Mouse (Mus musculus): ENCODE results near the gene Slain1. TPM values are rescaled to one million over a fixed set of nuclear protein-coding genes. Genes with fewer than 3 reads are reported as not detected.

Slain1 gene
- total and polyA plus RNA-seq, 2 experiments from 2014 or later: 44.2 to 100 TPM

DNA sequence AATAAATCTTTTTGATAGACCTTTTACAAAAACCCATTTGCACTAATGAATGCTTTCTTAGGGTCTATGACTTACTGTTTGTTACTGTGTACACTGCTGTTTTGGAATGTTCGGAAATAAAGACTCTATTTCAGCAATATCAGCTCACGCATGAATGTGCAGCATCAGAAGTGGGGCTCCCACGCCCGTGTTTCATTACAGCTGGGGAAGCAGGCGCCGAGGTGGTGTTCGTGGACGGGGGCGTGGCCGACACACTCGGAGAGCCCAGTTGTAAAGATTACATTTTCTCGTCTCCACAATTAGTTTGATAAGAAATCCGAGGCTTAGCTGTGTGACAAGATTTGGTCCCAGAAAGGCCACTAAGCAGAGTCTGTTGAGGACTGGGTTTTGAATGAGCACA is 54.7 kb downstream of the Slain1 start:
- 61% methylated on average over 13 of the region's 13 CpGs for WGBS

DNA sequence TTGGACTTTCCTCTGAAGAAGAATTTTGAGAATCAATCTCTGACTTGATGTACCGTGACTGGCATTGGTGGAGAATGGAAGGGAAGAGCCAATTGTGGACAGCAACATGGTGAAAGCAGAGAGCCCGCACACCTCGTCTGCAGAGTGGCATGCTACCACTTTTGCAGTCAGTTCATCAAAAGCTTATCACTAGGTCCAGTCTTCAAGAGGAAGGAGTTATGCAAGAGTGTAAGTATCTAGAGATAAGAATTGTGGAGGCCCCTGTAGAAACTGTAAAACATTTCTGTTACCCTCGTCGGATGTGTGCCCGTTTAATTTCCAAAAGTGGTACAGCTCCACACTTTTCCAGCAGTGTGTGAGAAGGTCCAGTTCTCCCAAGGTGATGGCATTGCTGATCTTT is 56.3 kb downstream of the Slain1 start:
- no peak for DNase-seq
- 91% methylated on average over 6 of the region's 6 CpGs for WGBS
- H3K4me1 ChIP-seq (ENCODE audit: insufficient read depth): no peaks in the 10 kb centered on the region
- no peak overlapping the region for H3K4me3 ChIP-seq (ENCODE audit: low read depth, low read length)
- TF ChIP-seq CTCF (IDR thresholded peaks at IDR 0.05; ENCODE audit: low read depth): no peak
- no peak overlapping the region for H3K9ac ChIP-seq
- H3K36me3 ChIP-seq (ENCODE audit: insufficient read depth): peaks cover 45% of the 10 kb centered on the region
- ATAC-seq: no peak
- H3K27me3 ChIP-seq (ENCODE audit: insufficient read depth, low read length): no peaks in the 10 kb centered on the region
- H3K27ac ChIP-seq (ENCODE audit: low read depth, low read length): no peak overlapping the region
- no peak overlapping the region for H3K4me2 ChIP-seq (ENCODE audit: low read depth)
- H3K9me3 ChIP-seq (ENCODE audit: low read length): no peaks in the 10 kb centered on the region

More for the DNA sequence above, 54.7 kb downstream of the Slain1 start:
- no peaks in the 10 kb centered on the region for H3K4me1 ChIP-seq (ENCODE audit: insufficient read depth)
- no peak overlapping the region for H3K9ac ChIP-seq
- H3K27me3 ChIP-seq (ENCODE audit: insufficient read depth, low read length): no peaks in the 10 kb centered on the region
- H3K4me3 ChIP-seq (ENCODE audit: low read depth, low read length): no peak overlapping the region
- H3K9me3 ChIP-seq (ENCODE audit: low read length): no peaks in the 10 kb centered on the region
- DNase-seq (no peak), ATAC-seq (no peak)
- TF ChIP-seq CTCF (IDR thresholded peaks at IDR 0.05; ENCODE audit: low read depth): no peak
- H3K27ac ChIP-seq (ENCODE audit: low read depth, low read length): no peak overlapping the region
- peaks cover 53% of the 10 kb centered on the region for H3K36me3 ChIP-seq (ENCODE audit: insufficient read depth)
- no peak overlapping the region for H3K4me2 ChIP-seq (ENCODE audit: low read depth)

DNA sequence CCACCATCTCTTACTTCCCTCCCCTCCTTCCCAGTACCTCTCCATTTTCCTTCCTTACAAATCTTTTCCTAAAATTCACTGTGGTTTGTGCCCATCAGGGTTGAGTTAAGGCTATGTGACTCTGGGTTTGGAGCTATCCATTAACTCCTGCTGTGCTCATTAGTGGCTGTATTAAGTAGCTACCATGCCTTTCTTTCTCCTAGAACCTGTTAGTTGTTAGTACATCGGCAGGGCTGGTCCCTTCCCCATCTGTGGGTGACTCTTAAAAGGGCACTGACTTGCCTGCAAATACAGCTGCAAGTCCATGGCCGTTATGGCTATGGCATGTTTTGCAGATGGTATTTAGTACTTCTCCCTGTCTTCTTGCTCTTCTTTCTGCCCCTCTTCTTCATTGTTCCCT is 58.6 kb downstream of the Slain1 start:
- TF ChIP-seq CTCF (IDR thresholded peaks at IDR 0.05; ENCODE audit: low read depth): no peak
- 52% methylated on average over 2 of the region's 2 CpGs for WGBS
- Histone ChIP-seq H3K9ac (no peak overlapping the region), H3K4me3 (ENCODE audit: low read depth, low read length) (no peak overlapping the region), H3K27ac (ENCODE audit: low read depth, low read length) (no peak overlapping the region), H3K27me3 (ENCODE audit: insufficient read depth, low read length) (no peaks in the 10 kb centered on the region), H3K4me1 (ENCODE audit: insufficient read depth) (no peaks in the 10 kb centered on the region), H3K9me3 (ENCODE audit: low read length) (no peaks in the 10 kb centered on the region), H3K4me2 (ENCODE audit: low read depth) (no peak overlapping the region), H3K36me3 (ENCODE audit: insufficient read depth) (peaks cover 30% of the 10 kb centered on the region)
- ATAC-seq: no peak
- DNase-seq: no peak

DNA sequence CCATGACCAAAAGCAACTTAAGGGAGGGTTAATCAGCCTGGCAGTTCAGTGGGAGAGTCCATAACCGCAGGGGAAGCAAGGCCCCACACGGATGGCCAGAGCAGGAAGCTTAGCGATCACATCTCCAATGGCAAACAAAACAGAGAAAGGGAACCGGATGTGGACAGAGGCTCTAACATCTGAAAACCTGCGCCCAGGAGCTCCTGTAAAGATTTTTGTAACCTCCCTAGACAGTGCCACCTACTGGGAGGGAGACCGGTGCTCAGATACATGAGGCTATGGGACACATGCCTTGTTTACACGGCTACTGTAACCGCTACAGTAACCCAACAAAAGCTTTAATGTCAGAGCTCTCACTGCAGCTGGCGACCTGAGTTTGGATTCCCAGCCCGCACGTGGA is 59.2 kb downstream of the Slain1 start:
- WGBS: 88% methylated on average over 11 of the region's 11 CpGs

DNA sequence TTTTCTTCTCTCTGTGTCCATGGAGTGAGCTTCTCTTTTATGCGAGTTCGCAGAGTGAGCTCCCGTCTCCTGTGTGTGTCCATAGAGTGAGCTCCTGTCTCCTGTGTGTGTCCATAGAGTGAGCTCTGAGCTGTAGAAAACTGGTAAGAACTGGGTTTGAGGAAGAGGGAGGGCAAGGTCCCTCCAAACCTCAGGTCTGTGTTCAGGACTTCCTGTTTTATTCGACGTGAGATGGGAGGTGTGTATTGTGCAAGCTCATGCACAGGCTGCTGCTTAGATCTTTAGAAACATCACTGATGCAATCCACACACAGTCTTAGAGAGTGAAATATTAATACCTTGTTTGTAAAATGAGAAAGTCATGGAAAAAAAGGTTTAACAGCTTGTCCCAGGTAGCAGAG is 63.0 kb downstream of the Slain1 start:
- 91% methylated on average over 5 of the region's 5 CpGs for WGBS

More for the DNA sequence above, 59.2 kb downstream of the Slain1 start:
- Histone ChIP-seq H3K9ac (no peak overlapping the region), H3K4me2 (ENCODE audit: low read depth) (no peak overlapping the region), H3K4me3 (ENCODE audit: low read depth, low read length) (no peak overlapping the region), H3K9me3 (ENCODE audit: low read length) (no peaks in the 10 kb centered on the region), H3K27ac (ENCODE audit: low read depth, low read length) (no peak overlapping the region), H3K36me3 (ENCODE audit: insufficient read depth) (peaks cover 26% of the 10 kb centered on the region), H3K4me1 (ENCODE audit: insufficient read depth) (no peaks in the 10 kb centered on the region), H3K27me3 (ENCODE audit: insufficient read depth, low read length) (no peaks in the 10 kb centered on the region)
- ATAC-seq (no peak), DNase-seq (no peak)
- peak; percentile 29; the same call in 1 of the 2 replicates for TF ChIP-seq CTCF (IDR thresholded peaks at IDR 0.05; ENCODE audit: low read depth)

DNA sequence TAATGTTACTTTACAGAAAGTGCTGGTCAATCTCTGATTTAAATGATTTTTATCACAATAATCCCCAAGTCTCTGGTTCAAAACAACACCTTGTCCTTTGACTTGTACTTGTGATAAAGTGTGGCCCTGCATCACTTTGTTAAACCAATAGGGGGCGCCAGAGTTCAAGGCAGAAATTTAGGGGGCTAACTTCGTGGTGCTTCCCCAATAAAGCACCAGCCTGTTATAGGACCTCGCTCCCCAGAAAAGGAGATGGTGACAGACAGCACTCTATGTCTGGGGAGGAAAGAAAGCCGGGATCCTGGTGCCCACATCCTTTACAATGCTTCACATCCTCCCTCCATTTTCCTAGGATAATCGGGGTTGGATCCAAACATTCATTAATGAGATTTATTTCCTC is 67.5 kb downstream of the Slain1 start:
- H3K4me2 ChIP-seq (ENCODE audit: low read depth): no peak overlapping the region
- no peaks in the 10 kb centered on the region for H3K36me3 ChIP-seq (ENCODE audit: insufficient read depth)
- no peak for DNase-seq
- no peak overlapping the region for H3K4me3 ChIP-seq (ENCODE audit: low read depth, low read length)
- TF ChIP-seq CTCF (IDR thresholded peaks at IDR 0.05; ENCODE audit: low read depth): peak; percentile 67
- ATAC-seq: no peak
- no peaks in the 10 kb centered on the region for H3K27me3 ChIP-seq (ENCODE audit: insufficient read depth, low read length)
- H3K9ac ChIP-seq: no peak overlapping the region
- whole genome bisulfite sequencing: 39% methylated on average over 5 of the region's 5 CpGs
- H3K9me3 ChIP-seq (ENCODE audit: low read length): no peaks in the 10 kb centered on the region
- H3K27ac ChIP-seq (ENCODE audit: low read depth, low read length): no peak overlapping the region
- H3K4me1 ChIP-seq (ENCODE audit: insufficient read depth): no peaks in the 10 kb centered on the region

More for the DNA sequence above, 63.0 kb downstream of the Slain1 start:
- Histone ChIP-seq H3K4me3 (ENCODE audit: low read depth, low read length) (no peak overlapping the region), H3K36me3 (ENCODE audit: insufficient read depth) (peaks cover 6% of the 10 kb centered on the region; the same call in 1 of the 2 replicates), H3K27ac (ENCODE audit: low read depth, low read length) (no peak overlapping the region), H3K9me3 (ENCODE audit: low read length) (no peaks in the 10 kb centered on the region), H3K9ac (no peak overlapping the region), H3K4me2 (ENCODE audit: low read depth) (no peak overlapping the region), H3K27me3 (ENCODE audit: insufficient read depth, low read length) (no peaks in the 10 kb centered on the region), H3K4me1 (ENCODE audit: insufficient read depth) (no peaks in the 10 kb centered on the region)
- ATAC-seq: no peak
- no peak for DNase-seq
- TF ChIP-seq CTCF (IDR thresholded peaks at IDR 0.05; ENCODE audit: low read depth): no peak

DNA sequence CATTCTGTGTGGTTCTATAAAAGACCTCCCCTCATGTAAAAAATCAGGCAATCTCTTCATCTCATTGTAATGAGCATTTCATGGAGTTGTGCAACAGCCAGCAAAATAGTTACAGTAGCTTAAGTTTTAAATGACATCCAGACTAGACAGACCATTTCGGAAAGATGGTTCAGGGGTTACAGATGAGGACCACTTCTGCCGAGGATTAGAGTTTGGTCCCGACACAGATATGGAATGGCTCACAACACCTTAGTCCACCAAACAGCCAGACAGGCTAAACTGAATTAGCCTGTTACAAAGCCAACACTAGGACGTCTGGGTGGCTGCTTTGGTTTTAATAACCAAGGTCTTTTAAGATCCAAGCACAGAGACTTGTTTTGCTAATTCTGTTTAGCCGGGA is 68.0 kb downstream of the Slain1 start:
- no peak for ATAC-seq
- no peak overlapping the region for H3K4me3 ChIP-seq (ENCODE audit: low read depth, low read length)
- WGBS: 67% methylated on average over 5 of the region's 5 CpGs
- no peak for TF ChIP-seq CTCF (IDR thresholded peaks at IDR 0.05; ENCODE audit: low read depth)
- H3K36me3 ChIP-seq (ENCODE audit: insufficient read depth): no peaks in the 10 kb centered on the region
- DNase-seq: no peak
- no peaks in the 10 kb centered on the region for H3K27me3 ChIP-seq (ENCODE audit: insufficient read depth, low read length)
- no peaks in the 10 kb centered on the region for H3K9me3 ChIP-seq (ENCODE audit: low read length)
- H3K9ac ChIP-seq: no peak overlapping the region
- no peak overlapping the region for H3K4me2 ChIP-seq (ENCODE audit: low read depth)
- no peaks in the 10 kb centered on the region for H3K4me1 ChIP-seq (ENCODE audit: insufficient read depth)
- no peak overlapping the region for H3K27ac ChIP-seq (ENCODE audit: low read depth, low read length)

DNA sequence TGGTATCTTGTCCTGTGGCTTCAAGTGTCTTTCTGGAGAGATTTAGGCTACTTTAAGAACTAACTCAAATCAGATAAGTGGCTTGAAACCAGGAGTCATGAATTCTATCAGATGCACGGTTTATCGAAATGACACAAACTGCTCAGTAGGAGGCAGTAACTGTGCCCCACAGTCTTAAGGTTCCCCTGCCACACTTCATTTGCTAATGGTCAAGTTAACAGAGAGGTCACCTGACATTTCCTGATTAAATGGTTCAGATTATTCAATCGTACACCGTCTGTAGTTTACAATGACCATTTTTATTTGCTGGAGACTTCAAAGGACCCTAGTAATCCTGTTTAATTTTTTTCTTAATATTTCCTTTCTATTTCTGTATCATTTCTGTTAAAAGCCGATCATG is 68.4 kb downstream of the Slain1 start:
- TF ChIP-seq CTCF (IDR thresholded peaks at IDR 0.05; ENCODE audit: low read depth): no peak

More for the DNA sequence above, 68.4 kb downstream of the Slain1 start:
- DNase-seq (no peak), ATAC-seq (no peak)
- H3K36me3 ChIP-seq (ENCODE audit: insufficient read depth): no peaks in the 10 kb centered on the region
- H3K9me3 ChIP-seq (ENCODE audit: low read length): no peaks in the 10 kb centered on the region
- H3K27me3 ChIP-seq (ENCODE audit: insufficient read depth, low read length): no peaks in the 10 kb centered on the region
- no peaks in the 10 kb centered on the region for H3K4me1 ChIP-seq (ENCODE audit: insufficient read depth)
- H3K9ac ChIP-seq: no peak overlapping the region
- no peak overlapping the region for H3K4me2 ChIP-seq (ENCODE audit: low read depth)
- H3K4me3 ChIP-seq (ENCODE audit: low read depth, low read length): no peak overlapping the region
- WGBS: 36% methylated on average over 5 of the region's 5 CpGs
- no peak overlapping the region for H3K27ac ChIP-seq (ENCODE audit: low read depth, low read length)

All from forebrain, postnatal 0 days (tissue).